Comparison of ENCODE assay signal across 7 mouse cellular contexts in genomic region chr6:83831606-83832123, GRCm38 (mm10). TPM values are rescaled to one million over a fixed set of nuclear protein-coding genes. Genes with fewer than 3 reads are reported as not detected.
DNase-seq lines count a peak whose midpoint lies in the region; ATAC-seq and TF ChIP-seq lines count a peak whose summit lies in the region.

Gene Paip2b (minus strand): TSS chr6:83831741.

- intact Hi-C loops in left cerebral cortex, postnatal 4 days (cut with DNase I), result no loop called here

- H3K27me3 ChIP-seq in embryonic facial prominence, embryonic 10.5 days (replicated peaks; ENCODE audit: low read depth, poor library complexity, severe bottlenecking), result no peaks in the 10 kb centered on the region
- no peaks in the 10 kb centered on the region for H3K27me3 ChIP-seq in intestine, postnatal 0 days (replicated peaks; ENCODE audit: control insufficient read depth, insufficient read depth, low read length)
- no peaks in the 10 kb centered on the region for H3K27me3 ChIP-seq in midbrain, embryonic 12.5 days
- no peaks in the 10 kb centered on the region for H3K27me3 ChIP-seq in small intestine, adult 2 months (ENCODE audit: control insufficient read depth, insufficient read depth, low read length)

- peak; percentile 98 for DNase-seq in adrenal gland, postnatal 10 days
- DNase-seq in embryonic facial prominence, embryonic 10.5 days (ENCODE audit: low spot score), result peak; percentile 98
- peak; percentile 100 for DNase-seq in gonadal fat pad, adult 2 months (ENCODE audit: low read depth)
- peak; percentile 99 for DNase-seq in left cerebral cortex, postnatal 4 days

- peak within 1 kb of the TSS; percentile 69 for H3K9ac ChIP-seq in intestine, postnatal 0 days (ENCODE audit: low read depth, low read length)
- peak within 1 kb of the TSS; percentile 70 for H3K9ac ChIP-seq in midbrain, embryonic 12.5 days (replicated peaks)

- peak; percentile 98 for ATAC-seq in intestine, postnatal 0 days
- peak; percentile 99 for ATAC-seq in midbrain, embryonic 12.5 days (ENCODE audit: low FRiP score, low read depth)

- peak; percentile 59 for TF ChIP-seq CTCF in intestine, postnatal 0 days (IDR thresholded peaks at IDR 0.05; ENCODE audit: low read depth)
- no peak for TF ChIP-seq CTCF in small intestine, adult 2 months (IDR thresholded peaks at IDR 0.05; ENCODE audit: extremely low read depth, insufficient read length, insufficient replicate concordance, low read depth, low read length)

- H3K4me1 ChIP-seq in embryonic facial prominence, embryonic 10.5 days, result peaks cover 19% of the 10 kb centered on the region
- 0 out of 2 replicates have a peak, but pooled peaks cover 4% of the 10 kb centered on the region for H3K4me1 ChIP-seq in intestine, postnatal 0 days (replicated peaks; ENCODE audit: control insufficient read depth, insufficient read depth, low read length)
- peaks cover 4% of the 10 kb centered on the region; the same call in 1 of the 2 replicates for H3K4me1 ChIP-seq in midbrain, embryonic 12.5 days
- H3K4me1 ChIP-seq in small intestine, adult 2 months (ENCODE audit: control insufficient read depth, insufficient read depth, insufficient read length, low read length), result peaks cover 2% of the 10 kb centered on the region; the same call in 1 of the 2 replicates

- H3K36me3 ChIP-seq in embryonic facial prominence, embryonic 10.5 days (replicated peaks), result peaks cover 26% of the 10 kb centered on the region
- H3K36me3 ChIP-seq in intestine, postnatal 0 days (ENCODE audit: control insufficient read depth, insufficient read depth), result peaks cover 4% of the 10 kb centered on the region; the same call in 1 of the 2 replicates
- H3K36me3 ChIP-seq in midbrain, embryonic 12.5 days, result peaks cover 9% of the 10 kb centered on the region
- H3K36me3 ChIP-seq in small intestine, adult 2 months (ENCODE audit: control insufficient read depth, insufficient read depth, low read length), result no peaks in the 10 kb centered on the region

- peak within 1 kb of the TSS; percentile 66 for H3K4me3 ChIP-seq in embryonic facial prominence, embryonic 10.5 days
- H3K4me3 ChIP-seq in intestine, postnatal 0 days (ENCODE audit: low read depth, low read length), result peak within 1 kb of the TSS; percentile 64
- peak within 1 kb of the TSS; percentile 58 for H3K4me3 ChIP-seq in midbrain, embryonic 12.5 days
- peak within 1 kb of the TSS; percentile 74 for H3K4me3 ChIP-seq in small intestine, adult 2 months (ENCODE audit: low read depth, low read length)

- peak within 1 kb of the TSS; percentile 90 for H3K27ac ChIP-seq in embryonic facial prominence, embryonic 10.5 days (replicated peaks)
- peak within 1 kb of the TSS; percentile 75 for H3K27ac ChIP-seq in intestine, postnatal 0 days (ENCODE audit: low read depth, low read length)
- H3K27ac ChIP-seq in midbrain, embryonic 12.5 days (replicated peaks), result peak within 1 kb of the TSS; percentile 79
- peak within 1 kb of the TSS; percentile 26; the same call in 1 of the 2 replicates for H3K27ac ChIP-seq in small intestine, adult 2 months (ENCODE audit: insufficient read depth, low read depth, low read length)

- under 1% methylated on average over 37 of the region's 37 CpGs for WGBS in embryonic facial prominence, embryonic 10.5 days
- under 1% methylated on average over 31 of the region's 37 CpGs for WGBS in intestine, postnatal 0 days
- WGBS in midbrain, embryonic 12.5 days, result under 1% methylated on average over 37 of the region's 37 CpGs
- WGBS in small intestine, adult 2 months, result under 1% methylated on average over 37 of the region's 37 CpGs

- no peaks in the 10 kb centered on the region for H3K9me3 ChIP-seq in embryonic facial prominence, embryonic 10.5 days
- no peaks in the 10 kb centered on the region for H3K9me3 ChIP-seq in intestine, postnatal 0 days (ENCODE audit: control insufficient read depth)
- no peaks in the 10 kb centered on the region for H3K9me3 ChIP-seq in midbrain, embryonic 12.5 days

- H3K4me2 ChIP-seq in intestine, postnatal 0 days (replicated peaks; ENCODE audit: low read depth), result peak within 1 kb of the TSS; percentile 87
- H3K4me2 ChIP-seq in midbrain, embryonic 12.5 days (replicated peaks), result peak within 1 kb of the TSS; percentile 78

- peak; percentile 93 for TF ChIP-seq POLR2A in small intestine, adult 2 months (IDR thresholded peaks at IDR 0.05; ENCODE audit: low read depth, low read length)

RNA-seq across cellular contexts. Expression of gene Paip2b, which starts in this region (rescaled TPM):
- total RNA-seq in adrenal gland, postnatal 10 days (2021), result 10 to 100 TPM; 24.8 to 25.4 TPM
- polyA plus RNA-seq in embryonic facial prominence, embryonic 10.5 days (2016; fragmentation: Nextera tagmentation; extraction: Ambion mirVana), result 19.3 and 19.4 TPM in 2 replicates
- 15.8 and 16.7 TPM in 2 replicates for polyA plus RNA-seq in gonadal fat pad, adult 2 months (2012; rRNA removed)
- 5.6 and 6.0 TPM in 2 replicates for polyA plus RNA-seq in intestine, postnatal 0 days (2015; fragmentation: Nextera tagmentation; extraction: Ambion mirVana)
- 10 to 100 TPM; 58.2 to 70.8 TPM for total RNA-seq in left cerebral cortex, postnatal 4 days (2021)
- polyA plus RNA-seq in midbrain, embryonic 12.5 days (2016; fragmentation: Nextera tagmentation; extraction: Ambion mirVana), result 21.8 and 22.2 TPM in 2 replicates
- 1.4 TPM in 2 replicates for polyA plus RNA-seq in small intestine, adult 2 months (2012; rRNA removed)

Comparison
In these comparisons a context has a peak if more than half of its experiments do, and no peak if none do; other contexts are left out.
1. Peak in every context shown above with its lines: DNase-seq, ATAC-seq, H3K4me3 ChIP-seq and H3K27ac ChIP-seq.
2. H3K27ac ChIP-seq: peak in every context shown above with its lines; median percentile 90 in embryonic facial prominence, embryonic 10.5 days; 79 in midbrain, embryonic 12.5 days; 75 in intestine, postnatal 0 days; 26 in small intestine, adult 2 months.